Mouse (Mus musculus) ES-Bruce4 (cell line): ENCODE data around the gene Stk32c. TPM values are rescaled to one million over a fixed set of nuclear protein-coding genes. Genes with fewer than 3 reads are reported as not detected.
A peak's percentile ranks its signal among the peaks of the same experiment; 100 is the strongest.

Experiments
- H3K27ac ChIP-seq: 2 replicates; pipeline ENCODE4 v1.5.1; 2012; ENCODE audit warnings: low read length, inconsistent platforms; ENCODE audit not compliant: insufficient read depth
- H3K27me3 ChIP-seq: 2 replicates; pipeline ENCODE4 v1.6.1; 2012; ENCODE audit warnings: mild to moderate bottlenecking, low read length, inconsistent platforms; ENCODE audit not compliant: control insufficient read depth, poor library complexity, insufficient read depth, severe bottlenecking
- H3K36me3 ChIP-seq: 2 replicates; pipeline ENCODE4 v1.6.1; 2012; ENCODE audit warnings: inconsistent platforms, mild to moderate bottlenecking, low read length, moderate library complexity; ENCODE audit not compliant: control insufficient read depth, poor library complexity, insufficient read depth, severe bottlenecking
- H3K4me1 ChIP-seq: one replicate; pipeline ENCODE4 v1.8.1; 2011; ENCODE audit warnings: low read length; ENCODE audit not compliant: control insufficient read depth, insufficient read depth
- H3K4me3 ChIP-seq: 2 replicates; pipeline ENCODE4 v1.5.1; 2011; ENCODE audit warnings: low read depth, mild to moderate bottlenecking, low read length
- H3K9ac ChIP-seq: 2 replicates; pipeline ENCODE4 v1.6.1; 2012; ENCODE audit warnings: low read depth, mild to moderate bottlenecking, inconsistent platforms; ENCODE audit not compliant: poor library complexity, severe bottlenecking
- H3K9me3 ChIP-seq: replicated peaks from 2 replicates; pipeline ENCODE4 v1.6.1; 2012; ENCODE audit warnings: mild to moderate bottlenecking, low read length, inconsistent platforms; ENCODE audit not compliant: control insufficient read depth, poor library complexity, insufficient read depth, severe bottlenecking
- CTCF ChIP-seq: IDR thresholded peaks from one replicate; pipeline ENCODE4 v1.8.1; 2011; ENCODE audit warnings: low read depth, low read length
- EP300 ChIP-seq: IDR thresholded peaks from 2 replicates; pipeline ENCODE4 v1.6.1; 2011; ENCODE audit warnings: low read depth, low read length; ENCODE audit not compliant: insufficient read depth
- POLR2A ChIP-seq: IDR thresholded peaks from one replicate; pipeline ENCODE4 v1.8.1; 2011; ENCODE audit warnings: low read length; ENCODE audit not compliant: insufficient read depth
- polyA plus RNA-seq: library from polyadenylated mRNA; stranded (reverse); fragments of >200 nt; gene quantifications from 2 replicates; pipeline ENCODE4 v1.2.4, GENCODE M21; 2011; ENCODE audit warnings: low read depth; ENCODE audit not compliant: missing spikeins, insufficient read depth, insufficient read length

The Stk32c gene
- polyA plus RNA-seq, 1 experiment, result 0.42 TPM

DNA sequence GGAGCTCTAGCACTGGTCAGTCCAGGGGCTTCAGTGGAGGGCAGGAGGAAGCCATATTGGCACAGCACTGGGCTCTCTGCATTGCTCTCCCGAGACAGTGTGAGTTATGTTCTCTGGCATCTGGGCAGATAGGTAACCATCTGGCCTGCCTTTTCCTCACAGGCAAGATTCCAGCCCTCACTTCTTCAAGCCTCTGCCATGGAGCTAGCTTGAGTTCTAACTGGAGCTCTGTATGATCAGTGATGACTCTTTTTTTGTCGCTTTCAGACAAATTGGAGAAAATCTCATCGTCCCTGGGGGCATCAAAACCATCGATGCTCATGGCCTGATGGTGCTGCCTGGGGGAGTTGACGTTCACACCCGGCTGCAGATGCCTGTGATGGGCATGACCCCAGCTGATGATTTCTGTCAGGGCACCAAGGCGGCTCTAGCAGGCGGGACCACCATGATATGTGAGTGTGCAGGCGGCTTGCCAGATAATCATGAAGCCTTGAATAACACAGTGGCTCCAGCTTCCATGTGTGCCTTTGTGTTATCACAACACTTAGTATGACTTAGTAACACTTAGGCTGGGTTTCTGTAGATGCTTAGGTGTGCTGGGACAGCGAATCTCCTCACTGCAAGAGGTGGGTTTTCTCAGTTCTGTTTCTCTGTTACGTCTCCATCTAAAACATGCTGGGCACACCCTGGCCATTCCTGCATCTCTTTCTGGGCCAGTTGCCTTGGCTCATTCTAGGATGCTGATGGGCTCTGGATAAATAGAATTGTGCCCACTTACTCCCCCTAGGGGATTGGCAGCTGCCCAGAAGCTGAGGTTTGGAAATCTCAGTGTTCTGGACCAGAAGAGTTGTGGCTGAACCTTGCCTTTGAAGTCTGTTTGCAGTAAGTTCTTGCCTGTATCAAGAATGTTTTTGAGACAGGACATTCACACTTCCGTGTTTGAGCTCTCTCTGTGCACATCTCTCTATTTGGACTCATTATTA lies 122.9 kb downstream of the Stk32c start:
- no peaks in the 10 kb centered on the region for H3K36me3 ChIP-seq
- H3K27ac ChIP-seq, result no peak overlapping the region
- peaks cover 12% of the 10 kb centered on the region for H3K27me3 ChIP-seq
- TF ChIP-seq CTCF, result no peak
- no peak for TF ChIP-seq EP300
- TF ChIP-seq POLR2A, result no peak
- H3K4me1 ChIP-seq, result no peaks in the 10 kb centered on the region
- no peak overlapping the region for H3K4me3 ChIP-seq
- H3K9me3 ChIP-seq, result no peaks in the 10 kb centered on the region
- H3K9ac ChIP-seq, result no peak overlapping the region

DNA sequence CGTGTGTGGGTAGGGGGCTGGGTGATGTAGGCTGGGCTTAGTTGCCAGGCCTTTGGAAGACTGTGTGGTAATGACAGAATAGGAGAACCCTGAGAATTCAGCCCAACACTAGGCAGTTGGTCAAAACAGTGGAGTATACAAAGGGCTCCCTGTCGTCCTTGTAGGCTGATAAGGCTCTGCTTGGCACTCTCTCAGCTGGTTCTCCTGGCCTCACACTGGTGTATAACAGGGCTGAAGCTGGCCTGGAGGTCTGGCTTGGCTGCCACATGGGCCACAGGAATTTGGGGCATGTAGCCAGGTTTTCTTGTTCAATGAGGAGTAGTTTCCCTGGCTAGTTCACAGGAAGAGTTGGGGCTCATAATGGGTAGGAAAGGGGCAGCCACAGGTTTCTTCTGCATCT lies 125.3 kb downstream of the Stk32c start:
- Histone ChIP-seq H3K4me3 (no peak overlapping the region), H3K27me3 (peaks cover 12% of the 10 kb centered on the region), H3K9ac (no peak overlapping the region), H3K4me1 (no peaks in the 10 kb centered on the region), H3K36me3 (no peaks in the 10 kb centered on the region), H3K9me3 (no peaks in the 10 kb centered on the region), H3K27ac (no peak overlapping the region)
- no peak for TF ChIP-seq EP300
- no peak for TF ChIP-seq CTCF
- TF ChIP-seq POLR2A, result no peak

DNA sequence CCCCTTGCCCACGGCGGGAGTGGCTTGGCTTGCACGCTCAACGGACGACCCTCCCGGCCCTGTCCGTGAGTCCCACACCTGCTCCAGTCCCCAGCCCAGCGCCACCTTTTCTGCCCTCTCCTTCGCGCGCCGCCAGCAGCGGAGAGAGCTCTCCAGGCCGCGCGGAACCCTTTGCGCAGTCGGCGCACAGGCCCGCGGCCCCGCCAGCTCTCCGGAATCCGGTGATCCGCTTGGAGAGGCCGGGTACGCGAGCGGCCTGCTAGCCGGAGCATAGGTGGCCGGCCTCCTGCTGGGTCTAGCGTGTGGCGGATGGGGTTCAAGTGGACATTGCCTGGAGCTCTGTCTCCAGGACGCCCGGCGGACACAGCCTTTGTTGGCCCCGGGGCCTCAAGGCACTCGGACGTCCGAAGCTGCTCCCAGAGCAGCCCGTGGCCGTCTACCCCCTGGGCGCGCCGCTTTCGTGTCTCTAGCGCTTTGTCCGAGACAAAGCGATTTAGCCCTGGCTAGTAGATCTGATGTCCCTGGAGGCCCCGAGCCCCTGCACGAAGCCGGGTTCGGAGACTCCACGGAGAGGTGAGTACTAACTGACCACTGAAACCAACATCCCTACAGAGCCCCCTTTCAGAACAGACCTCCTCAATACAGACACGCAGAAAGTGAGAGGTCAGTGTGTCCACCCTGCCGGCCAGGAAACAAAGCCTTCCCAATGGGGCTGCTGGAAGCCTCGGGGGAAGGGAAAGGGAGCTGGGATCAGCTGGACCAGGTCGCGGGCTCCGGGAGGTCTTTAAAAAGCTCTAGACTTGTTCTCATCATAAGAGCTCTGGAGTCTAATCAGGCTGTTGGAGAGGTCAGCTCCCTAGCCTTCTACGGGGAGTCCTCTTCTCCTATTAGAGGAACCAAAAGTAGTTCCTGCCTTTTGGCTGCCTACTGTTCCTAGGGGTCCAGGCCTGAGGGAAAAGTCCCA lies 126.6 kb downstream of the Stk32c start:
- peaks cover 12% of the 10 kb centered on the region for H3K27me3 ChIP-seq
- H3K36me3 ChIP-seq, result no peaks in the 10 kb centered on the region
- H3K9me3 ChIP-seq, result no peaks in the 10 kb centered on the region
- no peaks in the 10 kb centered on the region for H3K4me1 ChIP-seq
- TF ChIP-seq CTCF (no peak), POLR2A (no peak), EP300 (no peak)
- H3K9ac ChIP-seq, result peak overlapping the region; percentile 76
- H3K27ac ChIP-seq, result no peak overlapping the region
- H3K4me3 ChIP-seq, result peak overlapping the region; percentile 86

DNA sequence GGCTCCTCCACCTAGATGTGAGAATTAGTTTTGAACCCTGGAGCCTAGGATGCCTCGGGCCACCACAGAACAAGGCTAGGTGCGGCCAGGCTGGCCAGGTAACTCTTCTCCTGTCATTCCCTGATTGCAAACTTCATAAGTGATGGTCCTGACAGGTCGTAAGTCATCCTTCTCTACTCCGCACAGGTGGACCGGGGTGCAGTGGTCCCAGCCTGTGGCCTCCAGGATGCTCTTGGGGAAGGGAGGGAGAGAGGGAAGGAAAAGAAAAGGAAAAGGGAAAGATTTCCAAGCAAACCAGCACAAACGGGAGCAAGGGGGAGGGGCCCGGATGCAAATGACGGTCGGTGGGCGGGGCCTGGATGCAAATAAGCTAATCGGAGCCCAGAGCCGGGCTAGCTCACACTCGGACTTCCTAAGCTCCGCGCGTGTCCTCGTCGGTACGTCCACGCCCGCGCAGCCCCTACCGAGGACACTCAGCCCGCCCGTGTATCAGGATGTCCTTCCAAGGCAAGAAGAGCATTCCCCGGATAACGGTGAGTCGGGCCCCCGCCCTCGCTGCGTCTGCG lies 127.4 kb downstream of the Stk32c start, which contains the start of gene Dpysl4:
Gene Dpysl4, plus strand, starts transcription at position 373 of the 566 bp plus-strand sequence.
- Histone ChIP-seq H3K9ac (peak within 1 kb of the TSS; percentile 76), H3K4me1 (no peaks in the 10 kb centered on the region), H3K27ac (no peak within 1 kb of the TSS), H3K4me3 (peak within 1 kb of the TSS; percentile 86), H3K27me3 (peaks cover 12% of the 10 kb centered on the region), H3K9me3 (no peaks in the 10 kb centered on the region), H3K36me3 (no peaks in the 10 kb centered on the region)
- no peak for TF ChIP-seq POLR2A
- no peak for TF ChIP-seq EP300
- no peak for TF ChIP-seq CTCF

DNA sequence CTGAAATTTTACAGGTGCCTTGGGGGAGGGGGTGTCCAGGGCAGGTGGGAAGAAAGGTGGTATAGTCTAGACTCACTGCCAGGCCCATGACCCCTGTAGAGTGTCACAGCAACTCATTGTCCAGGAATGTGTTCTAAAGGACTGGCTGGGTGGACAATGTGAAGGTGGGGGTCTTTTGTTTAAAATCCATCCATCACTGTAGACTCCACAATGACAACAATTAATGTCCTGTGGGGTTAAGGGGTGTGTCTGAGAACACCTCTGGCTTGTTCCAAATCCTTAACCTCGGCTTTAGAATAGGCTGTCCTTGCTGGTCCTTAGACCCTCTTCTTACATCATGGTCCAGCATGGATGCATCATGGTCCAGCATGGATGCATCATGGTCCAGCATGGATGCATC lies 128.8 kb downstream of the Stk32c start:
- Histone ChIP-seq H3K4me1 (no peaks in the 10 kb centered on the region), H3K9ac (no peak overlapping the region), H3K9me3 (no peaks in the 10 kb centered on the region), H3K27ac (no peak overlapping the region), H3K4me3 (no peak overlapping the region), H3K36me3 (no peaks in the 10 kb centered on the region), H3K27me3 (peaks cover 12% of the 10 kb centered on the region)
- no peak for TF ChIP-seq POLR2A
- TF ChIP-seq CTCF, result no peak
- no peak for TF ChIP-seq EP300
